Mouse (Mus musculus) kidney, embryonic 14.5 days (tissue): ENCODE measurements at regions not wholly inside any gene's neighbourhood (a gene's known extent, or its start where the extent isn't known, plus 50 kb on each side); places are given as distances from the start of the nearest gene placed in this dataset.

Experiments used
- ATAC-seq: fragments of 200-750 bp; cut with Nextera tagmentation; 2 replicates; pipeline ENCODE4 v1.8.0; 2017; ENCODE audit warnings: moderate number of reproducible peaks, mild to moderate bottlenecking, moderate TSS enrichment, moderate library complexity; ENCODE audit not compliant: low FRiP score, low TSS enrichment
- H3K27ac ChIP-seq: fragments of 300-500 bp; sonication (generic); 2 replicates; pipeline ENCODE4 v1.5.1; 2014; ENCODE audit warnings: low read depth, mild to moderate bottlenecking, low read length, moderate library complexity, mixed read lengths
- H3K27me3 ChIP-seq: fragments of 300-500 bp; sonication (generic); 2 replicates; pipeline ENCODE4 v1.6.1; 2014; ENCODE audit warnings: mild to moderate bottlenecking, low read length; ENCODE audit not compliant: control insufficient read depth, insufficient read depth
- H3K36me3 ChIP-seq: fragments of 300-500 bp; sonication (generic); 2 replicates; pipeline ENCODE4 v1.6.1; 2014; ENCODE audit warnings: low read length, mixed read lengths; ENCODE audit not compliant: control insufficient read depth, insufficient read depth
- H3K4me1 ChIP-seq: fragments of 300-500 bp; sonication (generic); 2 replicates; pipeline ENCODE4 v1.6.1; 2014; ENCODE audit warnings: low read length, mixed read lengths; ENCODE audit not compliant: control insufficient read depth, insufficient read depth
- H3K4me2 ChIP-seq: fragments of 300-500 bp; sonication (generic); replicated peaks from 2 replicates; pipeline ENCODE4 v1.6.1; 2014; ENCODE audit warnings: low read depth, mild to moderate bottlenecking, low read length
- H3K4me3 ChIP-seq: fragments of 300-500 bp; sonication (generic); 2 replicates; pipeline ENCODE4 v1.5.1; 2014; ENCODE audit warnings: mild to moderate bottlenecking, low read length
- H3K9ac ChIP-seq: fragments of 300-500 bp; sonication (generic); 2 replicates; pipeline ENCODE4 v1.6.1; 2014; ENCODE audit warnings: low read depth, mild to moderate bottlenecking, low read length, moderate library complexity
- H3K9me3 ChIP-seq: fragments of 300-500 bp; sonication (generic); 2 replicates; pipeline ENCODE4 v1.6.1; 2016; ENCODE audit warnings: low read length; ENCODE audit not compliant: control insufficient read depth
- WGBS: fragments of 180-500 bp; shearing (Covaris S2); extraction: QIAGEN DNeasy Blood & Tissue Kit; methylation state at CpG from one replicate; pipeline ENCODE4 v1.1.7; 2014; 5-methylcytosine and 5-hydroxymethylcytosine counted together

GRCm38 (mm10) chr3:143722571-143722970 is 482.4 kb downstream of the Lmo4 start:
- no peaks in the 10 kb centered on the region for H3K4me1 ChIP-seq
- no peak overlapping the region for H3K27ac ChIP-seq
- no peak overlapping the region for H3K4me3 ChIP-seq
- no peak for ATAC-seq
- no peaks in the 10 kb centered on the region for H3K27me3 ChIP-seq
- H3K36me3 ChIP-seq, result no peaks in the 10 kb centered on the region
- H3K4me2 ChIP-seq, result no peak overlapping the region
- H3K9ac ChIP-seq, result no peak overlapping the region
- WGBS, result 83% methylated on average over 2 of the region's 2 CpGs
- H3K9me3 ChIP-seq, result no peaks in the 10 kb centered on the region

DNA sequence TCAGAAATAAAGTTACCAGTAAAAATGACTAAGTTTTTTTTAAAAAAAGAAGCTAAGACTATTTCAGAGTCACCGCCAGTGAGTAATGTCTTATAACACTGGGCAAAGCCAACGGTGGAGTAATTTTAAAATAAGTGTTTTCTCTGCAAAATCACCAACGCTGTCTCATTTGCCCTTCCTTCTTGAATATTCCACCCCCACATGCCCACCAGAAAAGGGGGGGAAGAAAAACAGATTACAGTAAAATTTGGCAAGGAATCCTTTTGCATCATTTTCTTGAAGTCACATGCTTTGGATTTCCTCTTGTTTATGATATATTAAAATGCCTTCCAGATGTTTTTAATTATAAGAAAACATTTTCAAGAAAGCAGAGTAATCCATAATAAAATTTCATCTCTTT is 482.9 kb downstream of the Lmo4 start:
- no peak for ATAC-seq
- Histone ChIP-seq H3K4me2 (no peak overlapping the region), H3K4me1 (no peaks in the 10 kb centered on the region), H3K4me3 (no peak overlapping the region), H3K27me3 (no peaks in the 10 kb centered on the region), H3K27ac (no peak overlapping the region), H3K9me3 (no peaks in the 10 kb centered on the region), H3K9ac (no peak overlapping the region), H3K36me3 (no peaks in the 10 kb centered on the region)
- WGBS, result 78% methylated on average over 3 of the region's 3 CpGs

DNA sequence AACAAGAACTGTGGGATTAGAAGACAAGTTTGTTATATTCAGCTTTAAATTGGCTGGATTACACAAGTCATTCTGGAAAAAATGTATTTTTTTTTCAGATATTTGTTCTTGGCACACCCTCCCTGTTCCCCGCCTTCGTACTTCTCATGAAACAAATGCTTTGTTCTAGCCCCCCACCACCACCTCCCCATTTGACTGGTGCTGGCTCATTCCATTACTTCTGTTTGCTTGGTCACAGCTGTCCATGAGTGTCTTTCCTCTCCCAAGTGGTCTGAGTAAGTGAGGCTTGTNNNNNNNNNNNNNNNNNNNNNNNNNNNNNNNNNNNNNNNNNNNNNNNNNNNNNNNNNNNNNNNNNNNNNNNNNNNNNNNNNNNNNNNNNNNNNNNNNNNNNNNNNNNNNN is 491.8 kb downstream of the Lmo4 start:
- Histone ChIP-seq H3K4me3 (no peak overlapping the region), H3K27me3 (no peaks in the 10 kb centered on the region), H3K9ac (no peak overlapping the region), H3K27ac (no peak overlapping the region), H3K4me1 (no peaks in the 10 kb centered on the region), H3K36me3 (no peaks in the 10 kb centered on the region), H3K4me2 (no peak overlapping the region), H3K9me3 (peaks cover 5% of the 10 kb centered on the region)
- no peak for ATAC-seq
- 84% methylated on average over 2 of the region's 2 CpGs for WGBS

- no peak for ATAC-seq
- whole genome bisulfite sequencing, result 78% methylated on average over 16 of the region's 16 CpGs
- Histone ChIP-seq H3K4me3 (no peak overlapping the region), H3K9me3 (peaks cover 5% of the 10 kb centered on the region), H3K27ac (no peak overlapping the region), H3K4me2 (no peak overlapping the region), H3K36me3 (no peaks in the 10 kb centered on the region), H3K9ac (no peak overlapping the region), H3K27me3 (no peaks in the 10 kb centered on the region), H3K4me1 (no peaks in the 10 kb centered on the region)
These were observed 494.1 kb downstream of the Lmo4 start for GRCm38 (mm10) chr3:143710805-143711469.

DNA sequence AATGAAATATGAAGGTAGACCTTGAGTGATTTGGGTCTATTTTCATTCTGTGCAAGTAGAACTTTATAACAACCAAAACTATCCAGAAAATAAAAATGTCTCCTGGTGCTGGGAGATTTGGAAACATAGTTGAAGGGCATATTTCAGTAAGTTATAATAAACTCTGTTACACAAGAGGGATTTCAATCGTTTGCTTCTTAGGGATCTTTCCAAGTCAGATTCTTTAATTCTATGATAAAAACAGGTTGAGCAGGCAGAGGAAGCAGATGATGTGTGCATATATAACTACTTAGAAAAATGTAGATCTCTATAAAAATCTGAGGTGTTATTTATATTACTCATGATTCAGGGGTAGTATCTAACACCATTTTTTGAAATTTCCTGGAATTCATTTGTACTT is 498.3 kb downstream of the Lmo4 start:
- Histone ChIP-seq H3K9ac (no peak overlapping the region), H3K4me3 (no peak overlapping the region), H3K4me2 (no peak overlapping the region), H3K4me1 (no peaks in the 10 kb centered on the region), H3K36me3 (no peaks in the 10 kb centered on the region), H3K9me3 (no peaks in the 10 kb centered on the region), H3K27ac (no peak overlapping the region), H3K27me3 (no peaks in the 10 kb centered on the region)
- ATAC-seq, result no peak
- WGBS, result 78% methylated on average over 1 of the region's 1 CpGs

DNA sequence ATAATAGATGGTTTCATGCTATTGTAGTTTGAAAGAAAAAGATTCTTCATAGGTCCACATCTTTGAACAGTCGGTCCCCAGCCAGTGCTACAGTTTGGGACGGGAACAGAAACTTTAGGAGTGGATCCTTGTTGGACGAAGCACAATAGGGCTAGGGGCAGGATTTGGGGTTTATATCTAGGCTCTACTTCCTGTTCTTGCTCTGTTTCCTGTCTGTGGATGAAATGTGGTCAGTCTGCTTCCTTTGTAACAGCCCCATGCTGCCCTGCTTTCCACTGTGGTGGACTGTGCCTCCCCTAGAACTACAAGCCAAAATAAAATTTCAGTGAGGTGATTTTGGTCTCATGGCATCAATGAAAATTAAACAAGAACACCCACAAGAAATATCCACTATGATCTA is 510.2 kb downstream of the Lmo4 start:
- Histone ChIP-seq H3K4me3 (no peak overlapping the region), H3K27me3 (no peaks in the 10 kb centered on the region), H3K9ac (no peak overlapping the region), H3K27ac (no peak overlapping the region), H3K4me1 (no peaks in the 10 kb centered on the region), H3K4me2 (no peak overlapping the region), H3K36me3 (no peaks in the 10 kb centered on the region), H3K9me3 (no peaks in the 10 kb centered on the region)
- WGBS, result 90% methylated on average over 3 of the region's 3 CpGs
- ATAC-seq, result no peak

GRCm38 (mm10) chr3:143685742-143686141 is 519.3 kb downstream of the Lmo4 start:
- no peaks in the 10 kb centered on the region for H3K9me3 ChIP-seq
- no peak for ATAC-seq
- WGBS, result 82% methylated on average over 2 of the region's 2 CpGs
- no peak overlapping the region for H3K9ac ChIP-seq
- no peak overlapping the region for H3K4me2 ChIP-seq
- H3K27ac ChIP-seq, result no peak overlapping the region
- no peaks in the 10 kb centered on the region for H3K4me1 ChIP-seq
- no peak overlapping the region for H3K4me3 ChIP-seq
- H3K36me3 ChIP-seq, result no peaks in the 10 kb centered on the region
- no peaks in the 10 kb centered on the region for H3K27me3 ChIP-seq

DNA sequence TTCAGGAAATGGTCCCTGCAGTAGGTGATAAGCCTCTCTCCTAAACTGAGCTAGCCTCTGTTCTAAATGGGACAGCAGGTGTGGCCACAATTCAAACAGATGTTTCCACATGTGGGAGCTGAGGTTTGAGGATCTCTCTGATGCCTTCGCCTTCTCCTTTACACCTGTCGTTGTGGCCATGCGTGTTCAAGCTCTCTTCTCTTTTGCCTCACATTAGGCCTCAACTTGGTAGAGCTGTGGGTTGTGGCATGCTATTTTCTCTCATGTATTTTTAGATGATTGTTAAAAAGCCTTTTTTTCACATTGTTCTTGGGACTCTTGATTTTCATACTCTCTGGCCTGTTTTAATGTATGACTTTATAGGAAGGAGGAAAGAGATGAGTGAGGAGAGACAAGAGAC is 526.8 kb downstream of the Lmo4 start:
- Histone ChIP-seq H3K4me3 (no peak overlapping the region), H3K9me3 (no peaks in the 10 kb centered on the region), H3K4me1 (no peaks in the 10 kb centered on the region), H3K27me3 (no peaks in the 10 kb centered on the region), H3K9ac (no peak overlapping the region), H3K27ac (no peak overlapping the region), H3K36me3 (no peaks in the 10 kb centered on the region), H3K4me2 (no peak overlapping the region)
- ATAC-seq, result no peak
- 93% methylated on average over 3 of the region's 3 CpGs for WGBS

DNA sequence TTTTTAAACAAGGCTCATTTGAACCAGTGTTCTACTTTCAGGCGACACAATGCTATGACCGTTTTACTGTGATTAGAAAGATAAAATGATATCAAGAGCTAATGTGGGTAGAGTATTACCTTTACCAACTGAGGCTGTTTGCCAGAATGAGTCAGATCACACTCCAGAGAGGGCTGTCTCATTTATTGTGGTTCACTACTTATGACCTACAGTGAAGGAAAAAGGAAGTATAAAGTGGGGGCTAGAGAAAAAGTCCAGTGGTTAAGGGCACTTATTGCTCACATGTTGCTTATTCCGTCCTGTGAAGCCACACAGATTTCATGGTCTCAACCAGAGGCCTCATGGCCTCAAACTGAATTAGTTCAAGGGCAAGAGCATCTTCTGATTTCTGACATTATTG is 530.2 kb downstream of the Lmo4 start:
- H3K36me3 ChIP-seq, result no peaks in the 10 kb centered on the region
- no peak overlapping the region for H3K9ac ChIP-seq
- no peak overlapping the region for H3K4me3 ChIP-seq
- ATAC-seq, result no peak
- no peaks in the 10 kb centered on the region for H3K27me3 ChIP-seq
- no peak overlapping the region for H3K27ac ChIP-seq
- no peak overlapping the region for H3K4me2 ChIP-seq
- H3K9me3 ChIP-seq, result no peaks in the 10 kb centered on the region
- WGBS, result 95% methylated on average over 3 of the region's 3 CpGs
- no peaks in the 10 kb centered on the region for H3K4me1 ChIP-seq
